Mouse (Mus musculus) ES-Bruce4 (cell line): ENCODE data around the gene Ntm.

Experiments used
- CTCF ChIP-seq: IDR thresholded peaks from one replicate; pipeline ENCODE4 v1.8.1; 2011; ENCODE audit warnings: low read depth, low read length
- EP300 ChIP-seq: IDR thresholded peaks from 2 replicates; pipeline ENCODE4 v1.6.1; 2011; ENCODE audit warnings: low read depth, low read length; ENCODE audit not compliant: insufficient read depth
- POLR2A ChIP-seq: IDR thresholded peaks from one replicate; pipeline ENCODE4 v1.8.1; 2011; ENCODE audit warnings: low read length; ENCODE audit not compliant: insufficient read depth

DNA sequence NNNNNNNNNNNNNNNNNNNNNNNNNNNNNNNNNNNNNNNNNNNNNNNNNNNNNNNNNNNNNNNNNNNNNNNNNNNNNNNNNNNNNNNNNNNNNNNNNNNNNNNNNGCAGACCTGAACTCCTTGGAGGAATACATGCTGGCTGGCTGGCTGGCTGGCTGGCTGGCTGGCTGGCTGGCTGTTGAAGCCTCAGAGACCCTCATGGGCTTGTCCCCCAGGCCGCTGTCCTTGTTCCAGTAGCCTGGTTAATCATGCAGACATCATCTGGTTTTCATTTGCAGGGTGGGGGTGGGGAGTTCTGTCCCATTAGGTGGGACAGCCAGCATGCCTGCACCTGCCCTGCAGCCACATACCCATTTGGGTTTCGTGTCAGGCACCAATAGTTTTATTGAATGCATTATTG is 129.2 kb downstream of the Ntm start:
- TF ChIP-seq CTCF: no peak
- TF ChIP-seq POLR2A: no peak
- no peak for TF ChIP-seq EP300
